In the genomic region with DNA sequence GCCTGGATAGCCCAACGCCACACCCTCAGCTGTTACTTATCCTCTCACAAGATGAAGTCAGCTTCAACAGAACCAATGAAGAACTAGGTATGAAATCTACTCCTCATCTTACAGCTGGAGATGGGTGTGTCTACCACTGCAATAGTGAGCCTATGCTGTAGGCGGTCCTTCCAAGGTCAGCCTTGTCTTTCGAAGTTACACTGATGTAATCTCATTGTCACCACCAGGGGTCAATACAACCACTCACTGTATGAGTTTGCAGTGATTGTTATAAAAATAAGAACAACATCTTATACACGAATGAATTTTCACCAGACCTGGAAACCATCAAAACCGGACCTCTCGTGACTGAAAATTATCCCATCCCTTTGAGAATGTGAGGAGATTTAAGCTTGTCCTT, we compare ENCODE assay signal across 11 mouse cellular contexts. TPM values are rescaled to one million over a fixed set of nuclear protein-coding genes. Genes with fewer than 3 reads are reported as not detected.
A peak's percentile ranks its signal among the peaks of the same experiment; 100 is the strongest.
DNase-seq lines count a peak whose midpoint lies in the region; ATAC-seq and TF ChIP-seq lines count a peak whose summit lies in the region.
"Had no signal": no experiment of that assay in that cellular context is flagged by ENCODE, and none has a peak within 500 bp of the region (broad histone marks: within the 10 kb centered on the region; RNA-seq: fewer than 3 reads in every experiment).

No protein-coding gene starts in this region.

- DNase-seq in embryo, embryonic 10 days (ENCODE audit: low spot score), result peak; percentile 42
- no peak for DNase-seq in embryo, embryonic 9.5 days (ENCODE audit: extremely low spot score)
- no peak for DNase-seq in left cerebral cortex, adult 2 months (ENCODE audit: extremely low spot score in 1 of 2, low spot score in 2 of 2)
- no peak for DNase-seq in left cerebral cortex, adult 11 months (ENCODE audit: low spot score)
- DNase-seq in MN1 (ENCODE audit: low spot score), result peak; percentile 42
- DNase-seq in yolk sac, embryonic 10.5 days (ENCODE audit: low spot score), result no peak
- no peak for DNase-seq in frontal cortex, postnatal 36 days (ENCODE audit: low spot score in 2 of 2)

- H3K9me3 ChIP-seq in intestine, embryonic 16.5 days (ENCODE audit: control insufficient read depth, low read length), result no peaks in the 10 kb centered on the region
- H3K9me3 ChIP-seq: midbrain, embryonic 15.5 days had no signal

- peak; percentile 50; the same call in 1 of the 2 replicates for ATAC-seq in intestine, embryonic 16.5 days
- ATAC-seq: midbrain, embryonic 15.5 days had no signal

- H3K27ac ChIP-seq in left cerebral cortex, adult 2 months, result no peak overlapping the region
- no peak overlapping the region for H3K27ac ChIP-seq in intestine, embryonic 16.5 days (ENCODE audit: low read length)
- H3K27ac ChIP-seq: midbrain, embryonic 15.5 days had no signal

- H3K4me2 ChIP-seq in intestine, embryonic 16.5 days (ENCODE audit: low read depth, low read length), result no peak overlapping the region
- H3K4me2 ChIP-seq: midbrain, embryonic 15.5 days had no signal

- no peaks in the 10 kb centered on the region for H3K36me3 ChIP-seq in intestine, embryonic 16.5 days (ENCODE audit: control insufficient read depth, insufficient read depth, low read length)
- H3K36me3 ChIP-seq: midbrain, embryonic 15.5 days had no signal

- peak; percentile 61 for TF ChIP-seq CTCF in left cerebral cortex, adult 2 months (IDR thresholded peaks at IDR 0.05)

- intact Hi-C loops in left cerebral cortex, adult 2 months (cut with DNase I), result no loop called here

- no peak overlapping the region for H3K9ac ChIP-seq in intestine, embryonic 16.5 days (ENCODE audit: low read depth, low read length)
- H3K9ac ChIP-seq: midbrain, embryonic 15.5 days had no signal

- H3K4me1 ChIP-seq in intestine, embryonic 16.5 days (ENCODE audit: control insufficient read depth, insufficient read depth, low read length), result no peaks in the 10 kb centered on the region
- H3K4me1 ChIP-seq: midbrain, embryonic 15.5 days had no signal

- H3K27me3 ChIP-seq in intestine, embryonic 16.5 days (replicated peaks; ENCODE audit: control insufficient read depth, insufficient read depth, low read length), result no peaks in the 10 kb centered on the region
- H3K27me3 ChIP-seq: midbrain, embryonic 15.5 days had no signal

- no peak overlapping the region for H3K4me3 ChIP-seq in left cerebral cortex, adult 2 months
- no peak overlapping the region for H3K4me3 ChIP-seq in intestine, embryonic 16.5 days (ENCODE audit: low read length)
- H3K4me3 ChIP-seq: erythroblast, embryonic 14.5 days; midbrain, embryonic 15.5 days had no signal

- WGBS in intestine, embryonic 16.5 days, result 62% methylated on average over 6 of the region's 6 CpGs

RNA-seq across cellular contexts. Expression of gene Ckmt2, which starts 16.4 kb away (rescaled TPM):
- total RNA-seq in left cerebral cortex, adult 2 months (2021), result not detected
- polyA plus RNA-seq in intestine, embryonic 16.5 days (2015; fragmentation: Nextera tagmentation; extraction: Ambion mirVana), result 2.8 and 3.3 TPM in 2 replicates
- polyA plus RNA-seq: erythroblast, embryonic 14.5 days; midbrain, embryonic 15.5 days; stomach, embryonic 14.5 days had no signal

Comparison
In these comparisons a context has a peak if more than half of its experiments do, and no peak if none do; other contexts are left out.
1. DNase-seq: peak in embryo, embryonic 10 days (single experiment) and MN1 (single experiment); none in embryo, embryonic 9.5 days (single experiment), left cerebral cortex, adult 2 months (0 of 2), left cerebral cortex, adult 11 months (single experiment), yolk sac, embryonic 10.5 days (single experiment) and frontal cortex, postnatal 36 days (0 of 2).